Mouse (Mus musculus) cerebellum, adult 18-20 months (tissue): ENCODE measurements around the gene Pgm2l1.

Experiments used
- DNase-seq, 2 experiments: peaks; one replicate each; pipeline ENCODE4 v3.0.0; 2021

The Pgm2l1 gene

DNA sequence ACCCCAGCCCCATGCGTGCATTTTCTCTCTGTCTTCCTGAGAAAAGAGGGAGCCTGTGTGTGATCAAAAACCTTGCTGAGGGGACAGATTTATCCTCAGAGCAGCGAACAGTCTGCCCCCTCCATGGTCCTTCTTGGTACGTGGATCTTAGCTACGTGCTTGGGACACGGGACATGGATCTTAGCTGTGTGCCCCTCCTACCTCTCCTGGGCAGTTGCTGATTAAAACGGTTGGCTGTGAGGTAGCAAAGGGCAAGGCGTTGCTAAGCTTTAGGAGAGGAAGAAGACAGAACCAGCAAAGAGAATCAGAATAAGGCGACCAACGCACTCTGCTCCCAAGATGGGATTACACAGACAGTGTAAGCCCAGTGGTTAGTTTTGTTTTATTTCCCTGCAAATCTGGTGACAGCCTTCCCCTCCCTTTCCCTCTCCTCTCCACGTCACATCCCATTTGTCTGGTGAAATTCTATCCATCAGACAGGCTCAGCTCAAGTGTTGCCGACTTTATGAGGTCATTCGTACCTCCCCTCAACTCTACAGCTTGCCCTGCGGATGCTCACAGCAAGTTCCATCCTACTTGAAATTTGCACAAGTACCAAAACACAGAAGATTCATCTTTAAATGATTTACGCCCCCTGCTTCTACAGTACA is 71.8 kb downstream of the Pgm2l1 start:
- DNase-seq, result no peak

DNA sequence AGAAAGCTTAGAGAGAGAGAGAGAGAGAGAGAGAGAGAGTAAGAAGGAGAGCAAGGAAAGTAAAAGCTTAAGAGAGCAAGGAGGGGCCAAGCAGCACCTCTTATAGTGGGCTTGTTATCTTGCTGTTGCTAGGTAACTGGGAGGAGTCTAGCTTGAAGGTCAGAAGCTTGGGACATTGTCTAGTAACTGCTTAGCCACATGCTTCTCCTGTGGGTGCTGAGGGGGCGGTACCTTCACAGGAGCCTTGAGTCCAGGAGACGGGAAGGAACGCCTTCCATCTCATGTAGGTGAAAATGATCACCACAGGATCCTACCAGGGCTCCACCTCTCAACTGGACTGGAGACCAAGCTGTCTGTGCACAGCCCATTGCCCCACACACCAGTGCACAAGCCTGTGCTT is 74.2 kb downstream of the Pgm2l1 start:
- no peak for DNase-seq

DNA sequence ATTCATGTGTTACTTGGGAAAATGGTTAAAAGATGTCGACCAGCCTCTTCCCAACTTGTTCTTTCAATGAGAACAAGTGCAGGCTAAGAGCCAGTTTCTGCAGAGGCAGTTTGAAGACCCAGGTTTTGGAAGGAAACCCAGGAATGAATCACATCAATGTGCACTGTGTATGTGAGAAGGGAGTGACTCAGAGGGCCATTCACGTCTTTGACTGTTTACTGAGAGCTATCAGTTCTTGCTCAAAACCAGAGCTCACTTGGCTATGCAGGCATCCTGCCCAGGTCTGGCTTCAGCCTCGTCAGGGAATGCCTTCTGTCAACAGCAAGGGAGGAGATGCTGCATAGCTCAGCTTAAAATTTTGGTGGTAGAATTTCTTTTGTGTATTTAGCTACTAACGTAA is 75.1 kb downstream of the Pgm2l1 start:
- no peak for DNase-seq

DNA sequence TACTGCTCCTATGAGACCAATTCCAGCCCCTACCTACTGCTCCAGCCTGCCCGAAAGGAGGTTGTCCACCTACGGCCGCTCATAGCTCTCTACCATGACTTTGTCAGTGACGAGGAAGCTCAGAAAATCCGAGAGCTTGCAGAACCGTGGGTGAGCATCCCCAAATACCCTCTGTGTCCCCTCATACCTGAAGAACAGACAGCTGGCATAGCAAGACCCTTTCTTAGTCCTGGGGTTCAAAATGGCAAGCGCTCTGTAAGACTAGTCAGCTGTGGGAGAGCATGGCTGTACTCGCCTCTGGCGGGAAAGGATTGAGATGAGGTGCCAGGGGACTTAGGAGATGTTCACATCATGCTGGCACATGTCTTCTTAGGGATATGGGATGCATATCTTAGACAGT is 78.7 kb downstream of the Pgm2l1 start:
- DNase-seq, result no peak

DNA sequence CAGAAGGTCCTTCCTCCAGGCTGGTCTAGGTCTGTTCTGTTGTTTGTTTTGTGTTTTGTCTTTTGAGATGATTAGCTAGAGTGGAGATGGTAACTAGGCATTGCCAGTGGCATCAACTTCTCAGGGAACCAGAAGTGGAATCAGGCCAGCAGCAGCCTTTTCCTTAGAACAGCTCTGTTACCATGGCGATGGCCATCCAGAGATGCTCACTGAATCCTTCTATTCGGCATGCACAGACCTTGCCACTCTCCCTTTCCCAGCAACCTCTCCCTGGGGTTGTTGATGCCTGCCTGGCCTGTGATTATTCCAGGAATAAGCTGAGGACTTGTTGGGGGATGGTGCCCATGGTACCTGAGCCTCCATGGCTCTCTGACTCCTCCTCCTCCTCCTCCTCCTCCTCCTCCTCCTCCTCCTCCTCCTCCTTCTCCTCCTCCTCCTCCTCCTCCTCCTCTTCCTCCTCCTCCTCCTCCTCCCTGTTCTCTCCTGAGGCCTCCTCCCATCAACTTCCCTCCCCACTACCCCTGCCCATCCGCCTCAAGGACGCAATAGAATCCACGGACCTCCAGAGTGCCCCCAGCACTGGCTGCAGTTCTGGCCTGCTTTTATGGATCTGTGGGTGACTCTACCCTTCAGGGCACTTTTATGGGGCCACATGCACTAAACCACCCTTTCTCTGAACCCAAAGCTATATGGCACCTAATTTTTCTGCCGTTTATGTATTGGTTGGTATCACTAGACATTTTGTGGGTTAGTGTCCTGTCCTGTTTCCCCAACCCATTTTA is 80.9 kb downstream of the Pgm2l1 start:
- no peak for DNase-seq

DNA sequence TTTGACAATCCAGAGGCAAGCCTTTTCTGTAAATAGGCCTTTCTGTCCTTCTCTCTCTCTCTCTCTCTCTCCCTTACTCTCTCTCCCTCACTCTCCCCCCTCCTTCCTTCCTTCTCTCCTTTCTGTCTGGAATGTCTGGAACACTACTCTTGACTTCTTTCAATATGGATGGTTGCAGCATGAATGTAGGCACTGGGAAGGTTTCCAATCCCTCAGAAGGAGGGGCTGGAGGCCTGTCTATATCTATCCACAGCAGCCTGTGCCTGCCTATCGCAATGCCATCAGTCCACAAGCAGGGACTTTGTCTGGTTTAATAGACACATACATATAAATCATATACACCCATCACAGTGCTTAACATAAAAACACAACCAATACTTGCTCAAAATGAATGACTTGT is 82.0 kb downstream of the Pgm2l1 start:
- no peak for DNase-seq

DNA sequence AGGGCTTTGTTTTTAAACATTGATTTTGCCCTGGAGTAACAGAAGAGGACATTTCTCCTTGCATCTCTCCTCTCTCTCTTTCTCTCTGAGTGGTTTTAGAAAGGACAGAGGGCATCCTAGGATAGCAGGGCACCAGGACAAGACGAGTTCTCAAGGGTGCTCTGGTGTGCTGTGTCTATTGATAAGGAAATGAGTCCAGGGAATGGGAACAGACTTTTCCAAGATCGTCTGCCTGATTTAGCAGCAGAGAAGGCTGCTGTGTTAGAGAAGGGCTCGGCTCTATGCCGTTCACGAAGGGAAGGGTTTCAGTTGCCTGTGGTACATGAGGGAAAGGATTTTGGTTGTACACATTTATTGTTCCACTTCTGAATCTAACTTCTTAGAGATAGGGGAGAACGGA is 82.5 kb downstream of the Pgm2l1 start:
- DNase-seq, result no peak

DNA sequence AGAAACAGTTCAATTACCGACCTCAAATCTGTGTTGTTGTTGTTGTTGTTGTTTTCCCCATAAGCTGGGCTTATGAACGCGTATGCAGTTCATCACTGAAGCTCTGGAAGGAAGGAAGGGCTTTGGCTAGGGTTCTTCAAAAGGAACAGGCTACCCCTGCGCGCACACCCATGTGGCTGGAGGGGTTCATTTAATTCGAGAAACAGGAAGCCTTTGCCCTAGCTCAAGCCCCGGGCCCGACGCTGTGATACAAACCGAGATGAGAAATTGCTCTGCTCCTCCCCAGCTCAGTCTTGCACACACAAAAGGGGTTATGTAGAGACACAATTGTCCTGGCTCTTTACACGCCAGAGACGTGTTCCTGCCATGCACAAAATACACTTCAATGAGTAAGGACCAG is 83.1 kb downstream of the Pgm2l1 start:
- DNase-seq, result no peak

DNA sequence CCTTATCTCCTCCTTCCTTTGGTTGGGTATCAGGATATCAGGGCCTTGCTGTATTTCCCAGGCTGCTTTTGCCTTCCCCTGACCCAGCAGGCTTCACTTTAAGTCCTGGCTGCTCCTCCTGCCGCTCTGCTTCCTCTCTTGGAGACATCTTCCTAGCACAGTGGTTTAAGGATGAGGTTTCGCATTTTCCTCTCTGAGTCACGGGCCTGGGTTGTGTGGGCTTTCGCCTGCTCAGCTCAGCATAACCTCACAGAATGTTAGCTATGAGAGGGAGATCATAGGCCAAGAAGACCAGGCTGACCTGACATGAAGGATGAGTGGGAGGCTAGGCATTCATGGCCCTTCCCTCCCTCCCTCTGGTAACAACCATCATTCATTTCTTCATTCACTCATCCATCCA is 85.5 kb downstream of the Pgm2l1 start:
- DNase-seq, result no peak

DNA sequence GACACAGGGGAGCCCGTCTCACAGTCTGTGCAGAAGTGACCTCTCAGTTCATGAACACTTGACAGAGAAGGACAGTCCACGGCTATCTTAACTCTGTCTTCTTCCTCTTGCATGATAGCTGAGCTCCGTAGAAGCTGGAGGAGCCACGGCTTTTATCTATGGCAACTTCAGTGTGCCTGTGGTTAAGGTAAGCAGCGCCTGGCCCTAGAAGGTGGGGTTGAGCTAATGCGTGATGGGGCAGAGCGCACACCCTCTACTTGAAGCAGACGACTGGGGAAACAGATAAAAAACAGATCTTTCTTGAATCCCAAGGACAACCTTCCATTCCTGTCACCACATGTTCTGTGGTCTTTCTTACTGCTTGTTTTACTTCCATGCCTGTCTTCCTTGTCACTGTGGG is 89.7 kb downstream of the Pgm2l1 start:
- DNase-seq, result no peak

DNA sequence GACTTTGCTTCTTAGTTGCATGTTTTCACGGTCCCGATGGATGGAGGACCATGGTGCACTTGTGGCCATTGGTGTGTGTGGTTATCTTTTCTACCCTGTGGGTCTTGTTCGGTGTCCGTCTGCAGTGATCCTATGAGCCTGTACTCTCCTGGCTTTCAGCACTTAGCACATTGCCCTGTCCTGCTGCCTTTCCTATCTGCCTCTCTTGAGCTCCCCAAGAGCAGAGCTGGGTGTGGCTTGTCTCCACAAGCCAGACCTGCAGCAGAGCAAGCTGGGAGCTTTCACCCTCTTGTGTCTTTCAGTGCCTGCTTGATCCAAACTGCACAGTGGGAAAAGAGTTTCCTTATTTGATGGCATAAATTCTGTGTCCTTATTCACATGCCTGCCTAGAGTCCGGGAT is 90.3 kb downstream of the Pgm2l1 start:
- no peak for DNase-seq

DNA sequence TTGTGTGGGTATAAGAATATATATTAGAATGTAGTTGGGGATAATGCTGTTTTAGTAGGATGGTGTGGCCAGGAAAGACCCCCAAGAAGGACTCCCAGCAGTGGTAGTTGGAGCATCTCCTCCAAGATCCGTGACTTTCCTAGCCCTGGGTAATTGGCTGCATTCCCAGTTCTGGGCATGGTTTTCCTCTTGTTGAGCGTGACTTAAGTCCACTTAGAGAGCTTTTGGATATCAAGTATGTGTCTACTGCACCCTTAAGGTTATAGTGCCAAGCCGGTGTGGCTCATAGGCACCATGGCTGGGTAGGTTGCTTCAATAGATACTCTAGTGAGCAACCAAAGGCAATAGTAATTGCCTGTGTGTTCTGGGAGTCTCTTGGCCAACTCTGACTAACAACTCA is 96.5 kb downstream of the Pgm2l1 start:
- DNase-seq, result no peak

DNA sequence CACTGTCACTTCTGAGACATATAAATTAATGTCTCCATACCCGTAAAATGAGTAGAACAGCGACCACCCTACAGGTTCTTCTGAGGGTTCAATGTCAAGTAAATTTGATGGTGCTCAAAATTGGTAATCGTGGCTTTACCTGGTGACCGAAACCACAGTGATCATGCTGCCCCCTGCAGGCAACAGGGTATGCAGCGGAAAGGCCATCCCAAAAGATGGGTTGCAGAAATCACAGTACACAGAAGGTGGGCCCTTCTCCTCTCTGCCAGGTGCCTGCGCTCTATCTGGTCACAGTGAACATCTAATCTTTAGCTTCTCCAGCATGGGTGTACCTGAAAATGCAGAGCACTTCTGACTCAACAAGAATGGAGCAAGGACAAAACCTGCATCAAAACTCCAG is 98.3 kb downstream of the Pgm2l1 start:
- DNase-seq, result peak; percentile 27 to 39

DNA sequence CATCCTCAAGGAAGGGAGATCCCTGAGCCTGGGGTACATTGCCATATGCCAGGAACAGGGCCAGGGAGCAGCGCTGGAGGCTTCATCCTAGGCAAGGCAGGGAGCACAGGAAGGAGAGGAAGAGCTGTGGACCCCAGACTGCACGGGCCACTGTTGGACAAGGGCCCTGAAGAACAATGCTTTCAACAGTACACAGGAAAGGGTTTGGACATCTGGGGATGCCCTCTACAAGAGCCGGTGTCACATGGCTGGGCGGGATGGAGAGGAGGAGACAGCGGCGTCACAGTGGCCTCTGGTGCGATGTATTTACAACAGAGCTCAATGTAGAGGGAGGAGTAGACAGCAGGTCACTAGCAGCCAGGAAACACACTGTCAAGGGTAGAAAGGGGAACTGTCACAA is 100.3 kb downstream of the Pgm2l1 start:
- no peak for DNase-seq
